Mouse (Mus musculus): ENCODE measurements around the gene C130050O18Rik. TPM values are rescaled to one million over a fixed set of nuclear protein-coding genes. Genes with fewer than 3 reads are reported as not detected.

C130050O18Rik gene
- polyA plus RNA-seq, 1 experiment from 2014 or later, result 0.17 TPM

- WGBS, result 74% methylated on average over 11 of the region's 11 CpGs
- Histone ChIP-seq H3K4me3 (ENCODE audit: low read depth, low read length) (no peak overlapping the region), H3K9me3 (ENCODE audit: control insufficient read depth, low read length) (no peaks in the 10 kb centered on the region), H3K27ac (ENCODE audit: low read depth, low read length) (peak overlapping the region; percentile 39; the same call in 1 of the 2 replicates), H3K4me1 (ENCODE audit: control insufficient read depth, insufficient read depth, low read length) (peaks cover 17% of the 10 kb centered on the region), H3K4me2 (ENCODE audit: low read depth, low read length) (no peak overlapping the region), H3K36me3 (ENCODE audit: control insufficient read depth, insufficient read depth, low read length) (no peaks in the 10 kb centered on the region), H3K9ac (replicated peaks; ENCODE audit: low read depth, low read length) (no peak overlapping the region), H3K27me3 (ENCODE audit: control insufficient read depth, insufficient read depth, low read length) (no peaks in the 10 kb centered on the region)
- ATAC-seq (ENCODE audit: low read depth), result no peak
These were observed 13.6 kb upstream of the C130050O18Rik start for GRCm38 (mm10) chr5:139391309-139391990.

- H3K9ac ChIP-seq (replicated peaks; ENCODE audit: low read depth, low read length), result no peak overlapping the region
- no peak for ATAC-seq (ENCODE audit: low read depth)
These were observed 12.6 kb upstream of the C130050O18Rik start for GRCm38 (mm10) chr5:139392219-139393196.

GRCm38 (mm10) chr5:139393197-139393588, 11.9 kb upstream of the C130050O18Rik start:
- Histone ChIP-seq H3K4me2 (ENCODE audit: low read depth, low read length) (no peak overlapping the region), H3K4me3 (ENCODE audit: low read depth, low read length) (no peak overlapping the region), H3K27ac (ENCODE audit: low read depth, low read length) (no peak overlapping the region), H3K36me3 (ENCODE audit: control insufficient read depth, insufficient read depth, low read length) (no peaks in the 10 kb centered on the region), H3K4me1 (ENCODE audit: control insufficient read depth, insufficient read depth, low read length) (peaks cover 12% of the 10 kb centered on the region), H3K9ac (replicated peaks; ENCODE audit: low read depth, low read length) (no peak overlapping the region), H3K27me3 (ENCODE audit: control insufficient read depth, insufficient read depth, low read length) (no peaks in the 10 kb centered on the region), H3K9me3 (ENCODE audit: control insufficient read depth, low read length) (no peaks in the 10 kb centered on the region)
- ATAC-seq (ENCODE audit: low read depth), result no peak
- WGBS, result 88% methylated on average over 16 of the region's 16 CpGs

More at GRCm38 (mm10) chr5:139392219-139393196, 12.6 kb upstream of the C130050O18Rik start:
- H3K9me3 ChIP-seq (ENCODE audit: control insufficient read depth, low read length), result no peaks in the 10 kb centered on the region
- peaks cover 17% of the 10 kb centered on the region for H3K4me1 ChIP-seq (ENCODE audit: control insufficient read depth, insufficient read depth, low read length)
- WGBS, result 96% methylated on average over 37 of the region's 37 CpGs
- no peak overlapping the region for H3K4me2 ChIP-seq (ENCODE audit: low read depth, low read length)
- H3K36me3 ChIP-seq (ENCODE audit: control insufficient read depth, insufficient read depth, low read length), result no peaks in the 10 kb centered on the region
- H3K4me3 ChIP-seq (ENCODE audit: low read depth, low read length), result no peak overlapping the region
- no peaks in the 10 kb centered on the region for H3K27me3 ChIP-seq (ENCODE audit: control insufficient read depth, insufficient read depth, low read length)
- no peak overlapping the region for H3K27ac ChIP-seq (ENCODE audit: low read depth, low read length)

- no peak overlapping the region for H3K9ac ChIP-seq (replicated peaks; ENCODE audit: low read depth, low read length)
- no peak overlapping the region for H3K27ac ChIP-seq (ENCODE audit: low read depth, low read length)
- 0 out of 2 replicates have a peak, but pooled peaks cover 4% of the 10 kb centered on the region for H3K4me1 ChIP-seq (ENCODE audit: control insufficient read depth, insufficient read depth, low read length)
- 80% methylated on average over 7 of the region's 7 CpGs for WGBS
- H3K4me2 ChIP-seq (ENCODE audit: low read depth, low read length), result no peak overlapping the region
- ATAC-seq (ENCODE audit: low read depth), result no peak
- no peaks in the 10 kb centered on the region for H3K36me3 ChIP-seq (ENCODE audit: control insufficient read depth, insufficient read depth, low read length)
- H3K9me3 ChIP-seq (ENCODE audit: control insufficient read depth, low read length), result no peaks in the 10 kb centered on the region
- H3K4me3 ChIP-seq (ENCODE audit: low read depth, low read length), result no peak overlapping the region
- H3K27me3 ChIP-seq (ENCODE audit: control insufficient read depth, insufficient read depth, low read length), result no peaks in the 10 kb centered on the region
These were observed 10.7 kb upstream of the C130050O18Rik start for GRCm38 (mm10) chr5:139394399-139394798.

GRCm38 (mm10) chr5:139395528-139395927, 9.6 kb upstream of the C130050O18Rik start:
- Histone ChIP-seq H3K4me2 (ENCODE audit: low read depth, low read length) (no peak overlapping the region), H3K9me3 (ENCODE audit: control insufficient read depth, low read length) (no peaks in the 10 kb centered on the region), H3K36me3 (ENCODE audit: control insufficient read depth, insufficient read depth, low read length) (no peaks in the 10 kb centered on the region), H3K9ac (replicated peaks; ENCODE audit: low read depth, low read length) (no peak overlapping the region), H3K27ac (ENCODE audit: low read depth, low read length) (no peak overlapping the region), H3K27me3 (ENCODE audit: control insufficient read depth, insufficient read depth, low read length) (no peaks in the 10 kb centered on the region), H3K4me3 (ENCODE audit: low read depth, low read length) (no peak overlapping the region), H3K4me1 (ENCODE audit: control insufficient read depth, insufficient read depth, low read length) (0 out of 2 replicates have a peak, but pooled peaks cover 4% of the 10 kb centered on the region)
- no peak for ATAC-seq (ENCODE audit: low read depth)
- WGBS, result 91% methylated on average over 4 of the region's 4 CpGs

GRCm38 (mm10) chr5:139397359-139397916, 7.6 kb upstream of the C130050O18Rik start:
- no peaks in the 10 kb centered on the region for H3K4me1 ChIP-seq (ENCODE audit: control insufficient read depth, insufficient read depth, low read length)
- no peaks in the 10 kb centered on the region for H3K36me3 ChIP-seq (ENCODE audit: control insufficient read depth, insufficient read depth, low read length)
- no peak overlapping the region for H3K27ac ChIP-seq (ENCODE audit: low read depth, low read length)
- H3K9me3 ChIP-seq (ENCODE audit: control insufficient read depth, low read length), result no peaks in the 10 kb centered on the region
- no peak overlapping the region for H3K9ac ChIP-seq (replicated peaks; ENCODE audit: low read depth, low read length)
- WGBS, result 87% methylated on average over 4 of the region's 4 CpGs
- no peak overlapping the region for H3K4me3 ChIP-seq (ENCODE audit: low read depth, low read length)
- H3K27me3 ChIP-seq (ENCODE audit: control insufficient read depth, insufficient read depth, low read length), result no peaks in the 10 kb centered on the region
- ATAC-seq (ENCODE audit: low read depth), result no peak
- H3K4me2 ChIP-seq (ENCODE audit: low read depth, low read length), result no peak overlapping the region

GRCm38 (mm10) chr5:139397959-139398753, 6.9 kb upstream of the C130050O18Rik start:
- WGBS, result 40% methylated on average over 5 of the region's 5 CpGs
- Histone ChIP-seq H3K9me3 (ENCODE audit: control insufficient read depth, low read length) (no peaks in the 10 kb centered on the region), H3K4me3 (ENCODE audit: low read depth, low read length) (no peak overlapping the region), H3K27me3 (ENCODE audit: control insufficient read depth, insufficient read depth, low read length) (no peaks in the 10 kb centered on the region), H3K27ac (ENCODE audit: low read depth, low read length) (no peak overlapping the region), H3K4me1 (ENCODE audit: control insufficient read depth, insufficient read depth, low read length) (no peaks in the 10 kb centered on the region), H3K9ac (replicated peaks; ENCODE audit: low read depth, low read length) (no peak overlapping the region), H3K4me2 (ENCODE audit: low read depth, low read length) (no peak overlapping the region), H3K36me3 (ENCODE audit: control insufficient read depth, insufficient read depth, low read length) (no peaks in the 10 kb centered on the region)
- peak; percentile 76; the same call in 1 of the 2 replicates for ATAC-seq (ENCODE audit: low read depth)

- Histone ChIP-seq H3K4me2 (ENCODE audit: low read depth, low read length) (no peak overlapping the region), H3K9ac (replicated peaks; ENCODE audit: low read depth, low read length) (no peak overlapping the region), H3K4me3 (ENCODE audit: low read depth, low read length) (no peak overlapping the region), H3K9me3 (ENCODE audit: control insufficient read depth, low read length) (no peaks in the 10 kb centered on the region), H3K27ac (ENCODE audit: low read depth, low read length) (no peak overlapping the region), H3K27me3 (ENCODE audit: control insufficient read depth, insufficient read depth, low read length) (no peaks in the 10 kb centered on the region), H3K36me3 (ENCODE audit: control insufficient read depth, insufficient read depth, low read length) (no peaks in the 10 kb centered on the region), H3K4me1 (ENCODE audit: control insufficient read depth, insufficient read depth, low read length) (no peaks in the 10 kb centered on the region)
- 84% methylated on average over 5 of the region's 5 CpGs for WGBS
- ATAC-seq (ENCODE audit: low read depth), result 0 out of 2 replicates have a peak, but pooled peaks have one; percentile 24
These were observed 6.3 kb upstream of the C130050O18Rik start for GRCm38 (mm10) chr5:139398786-139399185.
